Mouse (Mus musculus) kidney, adult 8-10 months (tissue): ENCODE data around the gene Taar1.

Experiments
- DNase-seq, 2 experiments: peaks; one replicate each; pipeline ENCODE4 v3.0.0; 2022

Taar1 gene

GRCm38 (mm10) chr10:23920056-23920455, at the start of gene Taar1:
Gene Taar1 (plus strand): TSS chr10:23920356.
- no peak for DNase-seq

- DNase-seq: peak in 1 of 2 experiments; percentile 56
These were observed 39.5 kb upstream of the Taar1 start for GRCm38 (mm10) chr10:23880695-23881094.

GRCm38 (mm10) chr10:23884910-23885309, 35.2 kb upstream of the Taar1 start:
- DNase-seq: peak in 1 of 2 experiments; percentile 56

- DNase-seq: no peak
These were observed 34.1 kb upstream of the Taar1 start for GRCm38 (mm10) chr10:23886060-23886459.

GRCm38 (mm10) chr10:23892987-23893386, 27.2 kb upstream of the Taar1 start:
- DNase-seq: no peak

- DNase-seq: peak; percentile 66 to 76
These were observed 25.4 kb upstream of the Taar1 start, which contains the start of gene Vnn1 for GRCm38 (mm10) chr10:23894601-23895349. Gene Vnn1 (plus strand): TSS chr10:23894688.

GRCm38 (mm10) chr10:23895376-23895775, 24.8 kb upstream of the Taar1 start:
- DNase-seq: peak; percentile 30 to 38

GRCm38 (mm10) chr10:23901119-23901518, 19.0 kb upstream of the Taar1 start:
- no peak for DNase-seq

- DNase-seq: peak in 1 of 2 experiments; percentile 46
These were observed 14.5 kb upstream of the Taar1 start for GRCm38 (mm10) chr10:23905661-23906060.

GRCm38 (mm10) chr10:23922468-23922867, 2.3 kb downstream of the Taar1 start:
- DNase-seq: no peak

GRCm38 (mm10) chr10:23923941-23924340, 3.8 kb downstream of the Taar1 start:
- no peak for DNase-seq

GRCm38 (mm10) chr10:23937613-23938012, 17.5 kb downstream of the Taar1 start:
- no peak for DNase-seq

- DNase-seq: no peak
These were observed 18.2 kb downstream of the Taar1 start, which contains the start of gene Taar2 for GRCm38 (mm10) chr10:23938312-23938711. Gene Taar2 (plus strand): TSS chr10:23938572.

GRCm38 (mm10) chr10:23942465-23942864, 22.3 kb downstream of the Taar1 start:
- peak in 1 of 2 experiments; percentile 8 for DNase-seq

- no peak for DNase-seq
These were observed 27.9 kb downstream of the Taar1 start for GRCm38 (mm10) chr10:23948026-23948425.

- DNase-seq: no peak
These were observed 29.4 kb downstream of the Taar1 start, which contains the start of gene Taar3 for GRCm38 (mm10) chr10:23949508-23950005. Gene Taar3 (plus strand): TSS chr10:23949558.

GRCm38 (mm10) chr10:23951714-23952113, 31.6 kb downstream of the Taar1 start:
- DNase-seq: no peak

- DNase-seq: peak; percentile 56 to 62
These were observed 38.9 kb downstream of the Taar1 start for GRCm38 (mm10) chr10:23959071-23959470.

- DNase-seq: no peak
These were observed 40.3 kb downstream of the Taar1 start, which contains the start of gene Taar4 for GRCm38 (mm10) chr10:23960444-23960915. Gene Taar4 (plus strand): TSS chr10:23960494.

- no peak for DNase-seq
These were observed 43.3 kb downstream of the Taar1 start for GRCm38 (mm10) chr10:23963444-23963843.

- DNase-seq: no peak
These were observed 44.9 kb downstream of the Taar1 start for GRCm38 (mm10) chr10:23964921-23965610.

GRCm38 (mm10) chr10:23970656-23971165, 50.6 kb downstream of the Taar1 start, which contains the start of gene Taar5:
Gene Taar5 (plus strand): TSS chr10:23970706.
- no peak for DNase-seq
